Mouse (Mus musculus): ENCODE results near the gene Mllt1.

The Mllt1 gene

DNA sequence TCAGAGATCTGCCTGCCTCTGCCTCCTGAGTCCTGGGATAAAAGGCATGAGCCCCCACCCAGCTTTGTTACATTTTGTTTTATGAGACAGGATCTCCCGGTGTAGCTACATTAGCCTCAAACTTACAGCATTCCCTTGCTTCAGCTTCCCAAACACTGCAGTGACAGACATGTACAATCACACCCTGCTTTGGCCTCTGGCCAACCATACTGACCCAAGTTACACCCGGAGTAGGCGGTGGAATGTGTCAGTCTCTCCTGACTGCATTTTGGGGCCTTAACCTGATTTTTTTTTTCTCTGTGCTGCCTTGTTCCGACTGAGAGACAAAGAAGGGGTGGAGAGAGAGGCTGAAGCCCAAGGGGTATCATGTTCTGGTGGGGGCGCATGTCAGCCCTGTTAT, 50.9 kb downstream of the Mllt1 start:
- no peak for DNase-seq (ENCODE audit: extremely low spot score, low read depth, low spot score)

DNA sequence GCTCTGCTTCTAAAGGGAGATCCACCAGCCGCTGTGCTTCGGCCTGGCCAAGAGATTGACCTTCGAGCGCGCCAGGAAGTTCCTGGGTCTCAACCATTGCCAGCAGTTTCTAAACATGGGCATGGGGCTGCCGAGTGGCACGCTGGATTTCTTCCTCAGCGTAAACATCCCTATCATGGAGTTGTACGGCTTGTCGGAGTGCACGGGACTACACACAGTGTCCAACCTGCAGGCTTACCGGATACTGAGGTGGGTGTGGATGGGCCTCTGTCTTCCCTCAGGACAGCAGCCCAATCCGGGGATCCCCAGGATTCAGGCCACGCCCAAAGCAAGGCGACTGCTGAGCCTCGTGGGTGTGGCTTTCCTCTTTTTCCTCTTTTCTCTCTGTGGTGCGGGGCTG, 51.6 kb downstream of the Mllt1 start:
- no peak for DNase-seq (ENCODE audit: extremely low spot score, low read depth, low spot score)

DNA sequence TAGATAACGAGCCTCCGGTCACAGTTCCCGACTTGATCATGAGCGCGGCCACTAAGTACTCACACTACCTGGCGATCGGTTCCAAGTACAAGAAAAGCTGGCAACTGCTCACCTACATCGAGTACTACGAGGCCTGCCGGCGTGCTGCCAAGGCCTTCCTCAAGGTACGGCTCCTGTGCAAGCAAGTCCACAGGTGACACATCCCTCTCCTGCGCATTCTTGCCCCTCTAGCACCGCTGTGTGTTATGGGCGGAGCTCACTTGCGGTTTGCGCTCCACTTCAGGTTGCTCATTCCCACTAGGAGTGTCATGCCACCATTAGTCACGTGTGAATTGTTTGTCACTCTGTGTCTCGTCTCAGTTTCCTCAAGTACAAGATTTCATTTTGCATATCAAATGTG, 57.8 kb downstream of the Mllt1 start:
- DNase-seq (ENCODE audit: extremely low spot score, low read depth, low spot score), result no peak

DNA sequence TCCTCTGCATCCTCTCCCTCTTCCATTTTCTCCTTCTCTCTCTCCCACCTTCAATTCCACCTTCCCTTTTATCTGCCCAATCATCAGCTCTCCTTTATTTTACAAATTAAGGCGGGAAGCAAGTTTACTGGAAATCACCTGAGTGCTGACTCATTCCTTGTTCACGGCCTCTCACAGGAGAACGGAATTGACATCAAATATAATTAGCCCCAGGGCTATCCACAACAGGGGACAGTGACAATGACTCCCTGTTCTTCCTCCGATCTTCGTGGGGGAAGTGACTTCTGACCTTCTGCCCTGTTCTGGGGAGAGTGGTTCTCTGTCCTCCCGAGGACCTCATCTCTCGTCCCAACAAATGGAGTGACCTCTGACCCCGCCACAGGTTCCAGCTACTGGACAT, 58.2 kb downstream of the Mllt1 start:
- no peak for DNase-seq (ENCODE audit: extremely low spot score, low read depth, low spot score)

DNA sequence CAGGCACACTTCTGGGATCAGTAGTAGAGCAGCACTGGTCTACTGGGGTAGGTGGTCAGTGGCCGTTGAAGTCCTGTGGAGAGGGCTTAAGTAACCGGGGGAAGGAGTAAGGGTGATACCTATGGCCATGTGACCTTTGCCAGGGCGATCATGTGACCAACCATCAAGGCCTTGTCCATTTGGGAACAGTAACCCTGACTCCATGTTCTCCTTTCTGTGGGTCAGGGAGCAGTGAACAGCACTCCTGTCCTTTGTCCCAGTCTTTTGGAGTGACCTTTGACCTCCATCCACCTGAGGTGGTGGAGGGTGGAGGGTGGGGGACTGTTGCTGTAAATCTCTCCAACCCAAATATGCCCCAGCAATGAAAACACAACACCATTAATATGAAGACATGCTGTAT, 58.8 kb downstream of the Mllt1 start:
- DNase-seq (ENCODE audit: extremely low spot score, low read depth, low spot score), result no peak

DNA sequence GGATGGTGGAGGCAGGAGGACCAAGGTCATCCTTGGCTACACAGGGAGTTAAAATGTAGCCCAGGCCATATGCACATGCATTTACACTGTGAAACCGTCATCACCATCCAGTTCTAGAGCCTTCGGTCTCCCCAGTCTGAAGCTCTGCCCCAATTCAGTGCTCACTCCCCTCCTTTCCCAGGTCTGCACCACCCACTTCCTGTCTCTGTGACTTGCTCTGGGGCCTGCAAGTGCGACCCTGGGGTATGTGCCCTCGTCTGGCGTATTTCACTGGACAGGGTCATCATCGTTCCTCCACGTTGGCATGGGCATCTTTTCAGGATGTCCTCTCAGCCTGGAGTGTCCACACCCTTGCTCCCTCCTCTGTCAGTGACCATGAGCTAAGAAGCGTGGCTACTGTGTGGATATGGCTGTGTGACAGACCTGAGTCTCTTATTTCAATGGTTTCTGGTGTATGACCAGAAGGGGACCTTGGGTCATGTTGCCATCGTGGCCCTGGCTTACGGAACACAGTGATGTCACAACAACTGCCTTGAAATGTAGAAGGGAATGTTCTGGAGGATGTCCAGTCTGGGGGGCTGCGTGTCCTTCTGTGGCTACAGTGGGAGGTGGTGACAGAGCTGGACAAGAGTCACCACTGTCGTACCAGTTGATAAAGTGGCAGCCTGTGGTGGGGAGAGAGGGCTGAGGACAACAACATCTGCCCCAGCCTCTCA, 60.1 kb downstream of the Mllt1 start, which contains the start of gene 1700061G19Rik:
Gene 1700061G19Rik, plus strand, starts transcription at position 542 of the 716 bp plus-strand sequence.
- no peak for DNase-seq (ENCODE audit: extremely low spot score, low read depth, low spot score)

DNA sequence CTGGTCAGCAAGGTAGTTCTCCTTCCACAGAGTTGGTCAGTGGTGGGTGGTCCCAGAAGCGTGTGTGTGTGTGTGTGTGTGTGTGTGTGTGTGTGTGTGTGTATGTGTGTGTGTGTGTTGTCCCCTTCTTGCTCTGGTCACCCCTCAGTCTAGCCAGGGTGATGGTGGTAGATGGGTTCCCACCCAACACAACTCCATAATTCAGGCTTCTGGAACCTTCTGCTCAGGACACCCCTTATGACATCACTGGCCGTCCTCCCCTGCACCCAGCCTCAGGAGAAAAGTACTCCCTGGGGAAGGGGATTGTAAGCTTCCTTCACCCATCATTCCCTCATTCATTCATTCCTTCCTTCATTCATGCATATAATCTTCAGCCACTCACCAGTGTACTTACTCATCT, 61.0 kb downstream of the Mllt1 start, which contains the start of gene Acsbg2:
Gene Acsbg2, minus strand, starts transcription at position 211 of the 400 bp plus-strand sequence.
- DNase-seq (ENCODE audit: extremely low spot score, low read depth, low spot score), result no peak

DNA sequence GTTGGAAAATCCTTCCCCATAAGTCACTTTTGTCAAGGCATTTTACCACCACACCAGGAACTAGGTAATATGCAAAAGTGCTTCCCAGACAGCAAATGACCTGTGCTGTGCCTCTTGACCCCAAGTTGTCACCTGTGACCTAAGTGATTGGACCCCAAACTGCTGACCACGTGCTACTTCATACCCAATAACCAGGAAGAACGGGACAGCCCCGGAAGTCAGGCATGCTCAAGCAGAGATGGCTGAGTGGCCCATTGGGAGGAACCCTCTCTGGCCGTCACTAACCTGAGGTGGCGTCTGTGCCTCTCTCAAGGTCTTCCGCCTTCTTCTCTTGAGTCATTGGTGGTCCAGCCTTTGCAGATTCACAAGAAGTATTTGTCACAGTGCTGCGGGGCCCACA, 62.7 kb downstream of the Mllt1 start:
- no peak for DNase-seq (ENCODE audit: extremely low spot score, low read depth, low spot score)

DNA sequence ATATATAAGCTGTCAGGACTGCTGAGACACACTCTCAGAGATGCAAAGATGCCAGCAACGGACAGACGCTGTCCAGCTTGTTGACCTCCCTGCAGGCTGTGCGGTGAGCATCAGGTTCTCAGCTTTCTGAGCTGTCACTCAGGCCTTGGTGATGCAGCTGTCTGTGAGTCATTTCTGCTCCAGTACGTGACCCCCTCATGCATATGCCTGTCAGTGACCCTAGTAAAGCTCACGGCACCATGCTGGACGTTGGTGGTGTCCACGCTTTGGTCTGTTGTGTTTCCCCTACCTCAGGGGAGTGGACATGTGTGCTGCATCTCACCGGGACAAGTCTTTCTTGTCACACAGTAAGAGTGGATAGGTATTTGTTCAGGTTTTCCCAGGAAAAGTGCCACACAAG, 63.4 kb downstream of the Mllt1 start:
- DNase-seq (ENCODE audit: extremely low spot score, low read depth, low spot score), result no peak

DNA sequence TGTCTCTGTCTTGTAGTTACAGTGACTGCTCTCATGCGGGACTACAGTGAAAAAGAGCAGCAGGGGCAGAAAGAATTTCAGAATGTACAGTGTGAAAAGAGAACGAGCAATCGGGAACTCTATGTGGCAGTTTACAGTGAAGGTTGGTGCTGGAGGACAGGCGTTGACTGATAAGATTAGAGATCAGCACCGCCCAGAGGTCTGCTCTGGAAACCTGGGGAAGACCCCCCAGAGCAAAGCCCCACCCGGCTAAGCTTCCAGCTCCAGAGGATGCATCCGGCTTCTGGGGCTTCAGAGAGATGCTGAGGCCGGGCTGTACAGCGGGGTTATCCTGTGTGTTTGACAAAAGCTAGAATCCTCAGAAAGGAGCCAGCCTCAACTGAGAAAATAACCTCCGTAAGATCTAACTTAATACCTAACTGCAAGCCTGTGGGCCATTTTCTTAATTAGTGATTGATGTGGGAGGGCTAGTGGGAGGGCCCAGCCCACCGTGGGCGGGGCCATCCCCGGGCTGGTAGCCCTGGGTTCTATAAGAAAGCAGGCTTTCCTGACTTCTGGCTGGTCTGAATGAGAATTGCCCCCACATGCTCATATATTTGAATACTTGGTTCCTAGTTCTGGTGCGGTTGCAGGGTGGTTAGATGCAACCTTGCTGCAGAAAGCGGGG, 64.8 kb downstream of the Mllt1 start:
- DNase-seq (ENCODE audit: extremely low spot score, low read depth, low spot score), result no peak

DNA sequence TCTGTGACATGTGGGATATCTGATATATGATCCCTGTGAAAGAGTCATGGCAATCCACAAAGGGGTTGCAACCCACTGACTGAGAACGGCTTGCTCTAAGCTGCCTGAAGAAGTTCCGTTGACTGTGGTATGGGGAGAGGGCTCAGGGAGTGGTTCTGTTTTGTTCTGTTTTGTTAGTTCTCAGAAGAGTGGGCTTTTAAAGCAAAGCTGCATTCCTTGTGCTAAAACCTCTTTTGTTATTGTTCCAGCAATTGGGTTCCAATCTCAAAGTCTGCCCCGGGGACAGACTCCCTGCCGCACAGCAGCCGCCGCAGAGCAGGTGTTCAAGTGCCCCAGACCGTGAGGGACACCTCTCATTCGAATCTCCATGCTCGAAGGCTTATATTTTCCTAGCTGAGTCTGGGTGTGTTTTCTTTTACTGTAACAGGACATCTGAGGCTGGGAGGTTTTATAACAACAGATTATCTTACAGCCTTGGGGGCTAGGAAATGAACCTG, 65.7 kb downstream of the Mllt1 start:
- DNase-seq (ENCODE audit: extremely low spot score, low read depth, low spot score), result no peak

DNA sequence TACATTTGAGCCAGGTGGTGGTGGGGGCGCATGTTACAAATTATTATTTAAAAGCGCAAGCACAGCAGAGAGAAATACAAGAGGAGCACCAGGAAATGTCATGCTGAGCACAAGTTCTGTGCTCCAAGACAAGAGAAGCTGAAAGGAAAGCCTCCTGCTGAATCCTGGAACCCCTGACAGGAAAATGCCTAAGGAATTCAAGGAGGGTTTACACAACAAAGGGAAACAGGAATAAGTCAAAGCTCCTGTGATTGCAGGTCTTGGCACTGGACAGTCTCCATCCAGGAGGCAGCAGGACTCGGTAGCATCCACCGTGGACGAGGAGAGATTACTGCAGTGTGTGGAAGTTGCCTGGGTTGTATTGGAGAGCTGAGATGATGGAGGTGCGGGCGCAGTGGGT, 69.1 kb downstream of the Mllt1 start:
- DNase-seq (ENCODE audit: extremely low spot score, low read depth, low spot score), result no peak

DNA sequence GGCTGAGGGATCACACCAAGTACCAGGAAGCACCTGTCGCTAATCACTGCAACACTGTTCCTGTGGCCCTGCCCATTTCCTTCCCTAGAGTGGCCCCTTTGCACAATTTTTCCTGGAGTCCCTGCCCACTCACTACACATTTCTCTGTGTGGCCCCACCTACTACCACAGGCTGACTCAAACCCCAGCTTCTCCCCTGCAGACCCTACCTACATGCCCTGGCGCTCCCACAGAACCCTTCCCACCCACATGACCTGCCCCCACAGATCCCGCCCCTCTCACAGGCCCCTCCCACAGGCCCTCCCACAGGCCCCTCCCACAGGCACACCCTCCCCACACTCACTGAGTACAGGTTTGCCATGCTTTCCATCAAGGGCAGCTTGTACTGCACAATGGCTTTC, 74.0 kb downstream of the Mllt1 start:
- DNase-seq (ENCODE audit: extremely low spot score, low read depth, low spot score), result no peak

DNA sequence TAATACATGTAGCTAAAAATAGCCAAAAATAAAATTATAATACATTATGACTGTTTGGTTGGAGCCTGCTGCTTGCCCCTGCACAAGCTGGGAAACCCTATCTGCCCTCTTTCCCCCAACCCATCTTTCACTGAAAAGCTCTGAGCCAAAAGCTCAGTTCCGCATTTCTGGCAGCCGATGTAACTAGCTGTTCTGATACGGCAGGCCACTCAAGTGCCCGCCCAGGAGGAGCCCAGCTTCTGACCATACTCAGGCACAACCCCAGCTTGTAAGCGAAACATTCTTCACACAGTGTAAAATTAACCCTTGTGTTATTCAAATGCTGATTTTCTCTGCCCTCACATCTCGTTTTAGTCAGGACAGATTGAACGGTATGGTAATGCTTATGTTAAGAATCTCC, 76.3 kb downstream of the Mllt1 start:
- DNase-seq (ENCODE audit: extremely low spot score, low read depth, low spot score), result no peak

DNA sequence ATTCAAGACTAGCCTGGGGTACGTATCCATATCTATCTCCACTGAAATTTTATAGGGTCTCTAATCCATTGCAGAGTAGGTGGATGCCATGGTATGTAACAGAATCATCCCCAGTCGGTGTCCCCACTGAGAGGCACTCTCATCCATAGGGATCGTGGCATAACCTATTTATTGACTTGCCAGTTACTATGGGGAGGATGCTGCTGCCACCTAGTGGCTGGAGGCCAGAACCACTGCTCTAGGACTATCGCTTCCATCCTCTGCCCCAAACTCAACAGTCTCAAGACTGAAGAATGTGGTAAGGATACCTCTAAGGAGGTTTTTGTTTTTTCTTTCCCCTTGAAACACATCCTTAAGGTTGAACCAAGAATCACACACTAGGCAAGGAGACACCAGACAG, 77.0 kb downstream of the Mllt1 start:
- peak; percentile 18 for DNase-seq (ENCODE audit: extremely low spot score, low read depth, low spot score)

DNA sequence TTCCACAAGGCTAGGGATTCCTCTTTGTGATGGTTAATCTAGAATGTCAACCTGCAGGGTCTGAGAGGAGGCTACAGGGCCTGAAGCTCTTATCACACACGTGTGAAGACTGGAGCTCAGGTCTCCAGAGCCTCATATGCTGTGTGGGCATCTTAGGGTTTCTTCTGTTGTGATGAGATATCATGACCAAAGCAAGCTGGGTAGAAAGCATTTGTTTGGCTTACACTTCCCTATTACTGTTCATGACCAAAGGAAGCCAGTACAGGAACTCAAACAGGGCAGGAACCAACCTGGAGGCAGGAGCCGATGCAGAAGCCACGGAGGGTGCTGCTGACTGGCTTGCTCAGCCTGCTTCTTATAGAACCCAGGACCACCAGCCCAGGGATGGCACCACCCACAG, 79.8 kb downstream of the Mllt1 start:
- no peak for DNase-seq (ENCODE audit: extremely low spot score, low read depth, low spot score)

DNA sequence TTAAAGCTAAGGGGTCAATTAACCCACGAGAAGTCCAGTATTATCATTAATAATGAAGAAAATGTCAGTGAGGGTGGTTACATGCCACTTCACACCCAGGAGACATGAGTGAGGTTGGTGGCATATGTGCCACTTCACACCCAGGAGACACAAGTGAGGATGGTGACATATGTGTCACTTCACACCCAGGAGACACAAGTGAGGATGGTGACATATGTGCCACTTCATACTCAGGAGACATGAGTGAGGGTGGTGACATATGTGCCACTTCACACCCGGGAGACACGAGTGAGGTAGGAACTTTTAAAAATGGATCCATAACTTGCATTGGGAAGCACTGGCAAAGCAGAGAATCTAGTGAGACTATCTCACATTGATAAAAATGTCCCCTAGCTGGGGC, 84.0 kb downstream of the Mllt1 start:
- no peak for DNase-seq (ENCODE audit: extremely low spot score, low read depth, low spot score)

DNA sequence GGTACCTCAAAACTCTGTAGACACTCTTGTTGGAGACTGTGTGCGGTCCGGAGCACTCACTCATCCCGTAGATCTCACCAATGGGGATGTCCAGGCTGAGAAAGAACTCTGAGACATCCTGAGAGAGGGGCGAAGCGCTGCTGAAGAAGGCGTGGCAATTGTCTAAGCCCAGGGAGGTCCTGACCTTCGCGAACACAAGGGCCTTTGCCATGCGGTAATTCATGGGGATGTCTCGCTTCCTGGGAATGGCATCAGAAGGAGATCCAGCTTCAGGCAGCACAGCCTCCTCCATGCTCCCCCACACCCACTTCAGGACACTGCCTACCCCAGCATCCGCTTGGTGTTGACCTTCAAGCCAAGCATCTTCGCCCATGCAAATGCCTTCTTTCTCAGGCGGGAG, 85.5 kb downstream of the Mllt1 start:
- no peak for DNase-seq (ENCODE audit: extremely low spot score, low read depth, low spot score)

DNA sequence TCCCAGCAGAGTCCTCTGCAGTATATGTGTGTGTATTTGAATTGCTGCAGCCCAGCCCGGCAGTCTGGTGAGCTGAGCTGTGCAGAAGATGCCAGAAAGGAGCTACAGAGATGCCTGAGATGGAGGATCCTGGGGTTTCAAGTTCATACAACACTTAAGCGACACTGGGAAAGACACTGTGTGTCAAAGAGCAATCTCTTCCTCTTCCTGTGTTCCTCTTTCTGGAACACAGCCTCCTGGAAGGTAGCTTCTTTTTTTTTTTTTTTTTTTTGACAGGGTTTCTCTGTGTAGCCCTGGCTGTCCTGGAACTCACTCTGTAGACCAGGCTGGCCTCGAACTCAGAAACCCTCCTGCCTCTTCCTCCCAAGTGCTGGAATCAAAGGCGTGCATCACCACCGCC, 86.4 kb downstream of the Mllt1 start:
- no peak for DNase-seq (ENCODE audit: extremely low spot score, low read depth, low spot score)

DNA sequence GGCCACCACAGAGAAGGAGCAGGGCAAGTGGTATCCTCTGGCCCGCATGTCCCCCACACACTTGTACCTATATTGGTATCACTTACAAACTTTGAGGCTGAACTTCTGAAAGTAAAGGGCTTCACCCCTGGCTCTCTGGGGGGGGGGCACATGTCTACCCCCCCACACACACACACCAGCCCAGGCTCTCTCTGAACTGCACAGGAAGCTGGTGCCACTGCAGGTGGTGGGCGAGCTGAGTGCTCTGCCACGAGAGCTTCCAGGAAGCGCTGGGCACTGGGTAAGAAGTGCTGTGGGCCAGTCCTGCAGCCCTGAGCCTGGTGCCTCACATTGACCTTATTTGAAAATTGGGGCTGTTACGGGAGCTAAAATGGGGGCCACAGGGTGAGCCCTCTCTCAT, 91.5 kb downstream of the Mllt1 start:
- DNase-seq (ENCODE audit: extremely low spot score, low read depth, low spot score), result no peak
